Mouse (Mus musculus) R1 (cell line): ENCODE data around the gene Nf1.

Experiments
- DNase-seq: peaks from one replicate; pipeline ENCODE4 v3.0.0-alpha.2; 2018; ENCODE audit warnings: low read depth, low spot score

Nf1 gene

DNA sequence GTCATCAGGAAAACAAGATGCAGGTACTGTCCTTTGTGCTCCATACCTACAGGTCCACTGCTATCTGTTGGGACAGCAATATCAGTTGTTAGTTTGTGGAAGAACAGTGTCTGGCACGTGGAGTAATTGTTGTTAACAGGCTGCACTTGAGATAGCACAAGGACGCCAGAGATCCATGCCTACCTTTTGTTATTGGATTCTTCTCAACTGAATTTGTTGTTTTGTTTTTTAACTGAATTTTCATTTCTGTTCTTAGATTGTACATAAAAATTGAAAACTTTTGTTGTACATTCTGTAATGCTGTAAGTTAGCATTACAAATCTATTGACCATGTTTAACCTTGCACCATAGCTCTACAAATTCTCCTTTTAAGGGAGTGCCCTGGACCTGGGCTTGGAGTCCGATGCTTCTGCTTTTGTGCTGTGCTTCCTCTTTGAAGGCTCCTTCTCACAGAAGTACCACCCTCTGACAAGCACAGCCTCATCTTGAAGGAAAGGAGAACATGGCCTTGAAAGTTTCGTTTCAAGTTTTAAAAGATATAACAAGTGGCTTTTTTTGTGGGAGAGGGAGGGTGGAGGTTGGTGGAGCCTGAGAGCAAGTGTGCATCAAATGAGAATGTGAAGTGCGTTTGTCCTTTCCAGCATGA is 188.4 kb downstream of the Nf1 start:
- no peak for DNase-seq

DNA sequence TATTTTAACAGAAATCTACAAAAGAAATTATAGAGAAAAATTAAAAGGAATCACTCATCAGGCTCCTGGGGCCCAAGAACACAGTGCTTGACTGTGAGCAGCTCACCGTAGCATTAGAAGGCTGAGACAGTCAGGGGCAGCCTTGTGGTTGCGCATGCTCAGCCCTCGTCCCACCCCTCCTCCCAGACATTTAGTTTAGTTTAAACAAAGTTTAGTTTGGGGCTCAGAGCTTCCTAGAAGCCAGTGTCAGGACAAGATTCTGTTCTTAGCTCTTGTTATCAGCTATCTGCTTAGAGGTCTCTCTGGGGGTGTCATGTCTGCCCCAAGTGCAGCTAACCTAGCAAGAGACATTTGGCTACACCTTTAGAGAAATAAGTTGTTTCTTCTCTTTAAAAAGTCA is 189.1 kb downstream of the Nf1 start:
- DNase-seq, result no peak

DNA sequence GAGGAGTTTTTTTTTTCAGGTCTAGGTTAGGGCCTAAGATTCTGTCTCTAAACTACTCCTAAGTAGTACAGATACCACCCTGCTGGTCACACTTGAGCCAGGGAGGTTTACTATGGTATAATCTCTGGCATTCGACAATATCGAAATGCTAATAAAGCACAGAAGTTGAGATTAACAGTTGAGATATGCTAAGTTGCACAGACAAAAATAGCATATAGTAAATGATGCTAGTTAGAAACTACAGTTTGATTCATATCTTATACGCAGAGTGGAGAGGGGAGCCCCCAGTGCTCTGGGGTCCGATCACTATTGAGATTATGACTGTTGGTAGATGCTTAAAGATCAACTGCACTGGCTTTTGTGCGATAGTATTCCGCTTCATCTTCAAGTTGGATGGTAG is 189.7 kb downstream of the Nf1 start:
- no peak for DNase-seq

- DNase-seq, result no peak
Observed at GRCm38 (mm10) chr11:79529736-79530135, 190.2 kb downstream of the Nf1 start.

DNA sequence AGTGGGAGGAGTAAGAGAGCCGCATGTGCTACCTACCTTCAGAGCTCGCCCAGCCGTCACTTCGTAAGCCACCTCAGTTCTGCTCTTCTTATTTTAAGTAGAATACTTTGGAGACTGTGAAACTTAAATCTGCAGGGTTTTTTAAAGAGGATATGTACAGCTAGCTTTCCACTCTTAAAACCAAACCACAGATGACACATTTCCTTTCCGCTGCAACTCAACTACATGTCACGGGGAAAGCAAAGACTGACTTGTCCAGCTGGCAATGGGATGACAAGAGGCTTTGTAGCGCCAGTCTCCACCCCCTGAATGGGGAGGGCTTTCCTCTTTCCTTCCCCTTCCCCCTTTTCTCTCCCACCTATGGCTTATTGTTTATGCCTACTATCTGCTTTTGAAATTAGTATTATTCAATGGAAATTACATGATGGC is 190.9 kb downstream of the Nf1 start, which contains the start of the genes Evi2 and Evi2a:
Gene Evi2 (minus strand): TSS at position 257 of the 429 bp plus-strand sequence.
Gene Evi2a (minus strand): TSS at position 277 of the 429 bp plus-strand sequence.
- no peak for DNase-seq

DNA sequence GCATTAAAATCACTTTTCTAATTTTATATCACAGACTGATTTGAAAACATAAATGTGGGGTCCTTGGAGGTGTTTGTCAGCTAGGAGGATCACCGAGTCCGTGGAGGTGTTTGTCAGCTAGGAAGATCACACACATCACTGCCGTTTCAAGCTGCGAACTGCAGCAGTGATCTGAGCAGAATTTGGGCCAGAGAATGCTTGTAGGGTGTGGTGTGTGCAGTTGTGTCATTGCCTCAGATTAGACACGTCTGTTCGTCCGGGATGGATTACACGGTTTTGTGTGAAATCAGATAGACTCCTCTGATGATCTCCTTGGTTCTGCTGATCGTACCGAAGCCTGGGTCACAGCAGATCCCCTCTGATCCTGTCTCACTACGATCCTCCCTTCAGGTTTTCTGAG is 191.3 kb downstream of the Nf1 start:
- no peak for DNase-seq

DNA sequence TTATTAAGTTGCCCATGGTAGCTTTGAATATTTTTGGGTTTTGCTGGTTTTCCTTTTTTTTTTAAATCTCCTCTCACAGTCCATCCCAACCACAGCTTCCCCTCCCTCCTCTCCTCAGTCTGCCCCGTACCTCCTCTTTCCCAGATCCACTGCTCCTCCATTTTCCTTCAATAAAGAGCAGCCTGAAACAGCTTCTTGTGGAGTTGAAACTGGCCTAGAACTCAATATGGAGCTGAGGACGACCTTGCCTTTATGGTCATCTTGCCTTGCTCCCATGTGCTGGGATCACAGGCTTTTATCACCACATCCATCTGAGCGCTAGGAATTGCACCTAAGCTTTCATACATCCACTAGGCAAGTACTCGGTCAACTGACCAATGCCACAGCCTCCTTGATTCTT is 192.0 kb downstream of the Nf1 start:
- DNase-seq, result no peak

GRCm38 (mm10) chr11:79533311-79533710 is 193.8 kb downstream of the Nf1 start:
- no peak for DNase-seq

DNA sequence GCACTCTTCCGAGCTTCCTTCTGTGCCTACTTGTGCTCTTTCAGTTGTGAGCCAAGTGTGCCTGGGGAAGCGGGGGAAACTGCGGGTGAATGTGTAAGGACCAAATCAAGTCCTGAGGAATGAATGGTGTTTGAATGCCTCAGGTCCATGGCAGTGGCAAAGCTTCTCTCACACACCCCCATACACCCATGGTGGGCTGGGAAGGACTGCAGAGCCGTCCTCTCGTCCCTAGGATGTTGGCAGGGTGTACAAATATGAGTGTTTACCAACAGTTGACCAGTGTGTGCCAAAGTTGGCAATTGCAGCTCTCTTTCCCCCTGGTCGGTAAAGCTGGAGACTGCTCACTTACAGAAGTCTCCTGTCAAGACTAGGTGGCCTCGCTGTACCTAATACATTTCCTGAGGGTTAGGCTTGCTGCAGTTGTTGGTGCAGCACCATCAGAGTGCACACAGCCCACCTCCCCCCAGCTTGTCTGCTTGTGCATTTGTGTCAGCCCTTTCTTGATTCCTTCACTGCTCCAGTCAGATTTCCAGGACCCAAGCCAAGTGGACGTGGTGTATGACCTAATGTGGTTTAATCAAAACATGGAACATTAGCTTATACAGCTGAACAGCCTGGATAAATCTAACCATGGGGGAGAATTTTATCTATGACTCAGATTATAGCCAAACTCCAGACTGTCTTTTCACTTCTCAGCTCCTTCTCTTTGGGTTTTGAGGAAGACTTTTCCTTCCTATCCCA is 194.6 kb downstream of the Nf1 start:
- DNase-seq, result no peak

DNA sequence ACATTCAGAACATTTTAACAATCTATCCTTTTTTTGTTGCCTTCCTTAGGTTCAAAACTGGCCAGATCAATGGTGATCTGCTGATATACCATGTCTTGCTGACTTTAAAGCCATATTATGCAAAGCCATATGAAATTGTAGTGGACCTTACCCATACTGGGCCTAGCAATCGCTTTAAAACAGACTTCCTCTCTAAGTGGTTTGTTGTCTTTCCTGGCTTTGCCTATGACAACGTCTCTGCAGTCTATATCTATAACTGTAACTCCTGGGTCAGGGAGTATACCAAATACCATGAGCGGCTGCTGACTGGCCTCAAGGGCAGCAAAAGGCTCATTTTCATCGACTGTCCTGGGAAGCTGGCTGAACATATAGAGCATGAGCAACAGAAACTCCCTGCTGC is 196.1 kb downstream of the Nf1 start:
- no peak for DNase-seq

DNA sequence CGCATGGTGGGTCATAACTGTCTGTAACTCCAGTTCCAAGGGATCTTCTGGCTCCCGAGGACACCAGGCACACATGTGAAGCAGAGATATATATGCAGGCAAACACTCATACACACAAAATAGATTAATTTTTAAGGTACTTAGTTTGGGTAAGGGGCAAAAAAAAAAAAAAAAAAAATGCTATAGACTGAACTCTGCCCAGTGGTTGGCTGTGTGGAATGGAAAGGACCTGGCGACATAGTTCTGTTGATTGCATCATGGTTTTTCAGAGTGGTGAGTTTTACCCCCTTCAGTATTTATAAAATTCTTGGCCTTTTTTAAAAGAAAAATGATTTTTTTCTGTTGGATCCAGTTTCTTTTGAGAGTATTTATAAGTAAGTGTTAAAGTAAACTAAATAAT is 196.8 kb downstream of the Nf1 start:
- DNase-seq, result no peak

DNA sequence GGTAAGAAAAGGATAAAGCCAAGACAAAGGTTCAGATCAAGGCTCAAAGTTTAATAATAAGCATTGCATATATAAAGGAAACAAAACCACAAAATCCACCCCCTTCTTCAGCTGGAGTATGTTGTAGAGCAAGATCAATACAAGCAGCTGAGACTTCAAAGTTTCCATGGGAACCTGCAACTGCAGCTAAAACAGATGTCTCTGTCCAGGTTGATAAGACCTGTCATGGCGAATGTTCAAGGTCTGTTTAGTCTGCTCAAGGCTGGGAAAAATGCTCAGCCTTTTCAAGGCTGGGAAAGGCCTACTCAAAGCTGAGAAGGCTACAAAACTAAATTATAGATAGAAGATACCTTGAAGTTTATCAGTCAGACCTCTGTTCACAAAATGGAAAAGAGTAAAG is 213.1 kb downstream of the Nf1 start:
- no peak for DNase-seq

GRCm38 (mm10) chr11:79560536-79560935 is 221.0 kb downstream of the Nf1 start:
- DNase-seq, result no peak

DNA sequence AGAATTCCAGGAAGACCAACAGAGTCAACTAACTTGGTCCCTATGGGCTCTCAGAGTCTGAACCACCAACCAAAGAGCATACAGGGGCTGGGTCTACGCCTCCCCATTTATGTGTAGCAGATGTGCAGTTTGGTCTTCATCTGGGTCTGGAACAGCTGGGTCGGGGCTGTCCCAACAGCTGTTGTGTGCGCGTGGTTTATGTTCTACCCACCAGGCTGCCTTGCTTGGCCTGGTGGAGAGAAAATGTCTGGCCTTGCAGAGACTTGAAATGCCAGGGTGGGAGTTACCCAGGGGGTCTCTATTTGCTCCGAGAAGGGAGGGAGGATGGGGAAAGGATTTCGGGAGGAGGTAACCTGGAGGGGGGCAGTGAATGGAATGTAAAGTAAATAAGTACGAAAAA is 224.0 kb downstream of the Nf1 start:
- no peak for DNase-seq

DNA sequence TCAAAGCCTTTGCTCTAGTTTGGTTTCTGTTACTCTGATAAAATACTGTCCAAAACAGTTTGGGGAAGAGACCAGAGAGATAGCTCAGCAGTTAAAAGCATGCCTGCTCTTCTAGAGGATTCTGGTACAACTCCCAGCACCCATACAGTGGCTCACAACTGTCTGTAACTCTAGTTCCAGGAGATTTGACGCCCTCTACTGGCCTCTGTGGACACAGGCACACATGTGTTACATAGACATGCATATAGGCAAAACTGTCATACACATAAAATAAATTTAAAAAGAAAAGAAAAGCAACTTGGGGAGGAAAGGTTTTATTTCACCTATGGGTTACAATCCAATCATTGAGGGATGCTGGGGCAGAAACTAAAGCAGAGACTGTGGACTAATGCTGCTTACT is 227.5 kb downstream of the Nf1 start:
- peak; percentile 25 for DNase-seq

DNA sequence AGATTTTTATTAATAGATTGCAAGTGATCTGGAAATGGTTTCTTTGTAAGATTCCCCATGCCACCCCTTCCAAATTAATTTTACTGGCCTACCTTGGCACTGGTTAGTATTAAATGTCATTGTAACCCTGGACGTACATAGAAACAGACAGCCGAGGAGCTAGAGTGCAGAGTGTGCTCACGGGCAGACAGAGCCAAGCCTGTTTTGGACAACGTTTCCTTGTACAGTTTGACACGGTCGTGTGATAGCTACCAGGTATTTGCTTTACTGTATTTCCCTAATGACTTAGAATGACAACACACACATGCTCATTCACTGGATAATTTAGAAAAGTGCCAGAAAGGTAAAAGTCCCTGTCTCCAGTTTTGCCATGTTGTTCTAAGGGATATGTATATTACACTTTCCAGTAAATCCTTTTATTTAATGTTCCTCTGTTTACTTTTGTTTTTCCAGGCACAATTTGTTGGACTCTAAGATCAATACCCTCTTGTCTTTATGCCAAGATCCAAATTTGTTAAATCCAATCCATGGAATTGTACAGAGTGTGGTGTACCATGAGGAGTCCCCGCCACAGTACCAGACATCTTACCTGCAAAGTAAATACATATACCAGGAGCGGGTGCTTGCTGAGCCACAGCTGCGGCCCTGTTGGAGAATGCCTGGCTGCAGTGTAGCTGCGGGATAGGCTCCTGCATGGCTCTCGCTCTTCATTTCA is 228.9 kb downstream of the Nf1 start:
- DNase-seq, result no peak

DNA sequence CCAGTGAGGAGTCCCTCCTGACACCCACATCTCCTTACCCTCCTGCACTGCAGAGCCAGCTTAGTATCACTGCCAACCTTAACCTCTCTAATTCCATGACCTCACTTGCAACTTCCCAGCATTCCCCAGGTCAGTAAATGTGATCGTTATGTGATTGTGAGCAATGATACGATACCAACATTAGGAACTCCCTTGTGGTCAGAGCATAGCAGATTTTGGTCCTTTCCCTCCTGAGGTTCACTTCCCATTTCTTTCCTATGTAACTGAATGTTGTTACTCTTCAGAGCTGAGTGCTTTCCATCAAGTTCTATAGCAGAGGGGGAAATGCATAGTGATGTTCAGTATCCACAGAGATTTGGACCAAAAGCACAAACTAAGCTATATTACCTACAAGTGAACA is 230.8 kb downstream of the Nf1 start:
- no peak for DNase-seq

DNA sequence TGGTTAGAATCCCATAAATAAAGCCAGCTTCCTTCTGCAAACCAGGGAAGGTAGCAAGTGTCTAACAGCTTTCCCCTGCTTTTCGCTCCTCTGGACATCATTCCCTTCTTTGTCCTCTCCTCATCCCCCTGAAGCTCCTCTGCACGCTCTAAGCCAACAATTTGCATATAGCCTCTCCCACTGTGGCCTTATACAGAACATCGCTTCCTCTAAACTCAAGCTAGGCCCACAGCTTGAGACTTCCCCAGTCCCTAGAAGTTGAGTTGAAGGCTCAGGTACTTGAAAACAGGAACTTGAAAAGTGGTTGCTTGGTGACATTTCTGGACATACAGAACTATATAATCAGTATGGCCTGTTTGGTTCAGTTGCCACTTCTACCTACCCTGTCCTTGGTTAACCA is 234.3 kb downstream of the Nf1 start:
- no peak for DNase-seq

DNA sequence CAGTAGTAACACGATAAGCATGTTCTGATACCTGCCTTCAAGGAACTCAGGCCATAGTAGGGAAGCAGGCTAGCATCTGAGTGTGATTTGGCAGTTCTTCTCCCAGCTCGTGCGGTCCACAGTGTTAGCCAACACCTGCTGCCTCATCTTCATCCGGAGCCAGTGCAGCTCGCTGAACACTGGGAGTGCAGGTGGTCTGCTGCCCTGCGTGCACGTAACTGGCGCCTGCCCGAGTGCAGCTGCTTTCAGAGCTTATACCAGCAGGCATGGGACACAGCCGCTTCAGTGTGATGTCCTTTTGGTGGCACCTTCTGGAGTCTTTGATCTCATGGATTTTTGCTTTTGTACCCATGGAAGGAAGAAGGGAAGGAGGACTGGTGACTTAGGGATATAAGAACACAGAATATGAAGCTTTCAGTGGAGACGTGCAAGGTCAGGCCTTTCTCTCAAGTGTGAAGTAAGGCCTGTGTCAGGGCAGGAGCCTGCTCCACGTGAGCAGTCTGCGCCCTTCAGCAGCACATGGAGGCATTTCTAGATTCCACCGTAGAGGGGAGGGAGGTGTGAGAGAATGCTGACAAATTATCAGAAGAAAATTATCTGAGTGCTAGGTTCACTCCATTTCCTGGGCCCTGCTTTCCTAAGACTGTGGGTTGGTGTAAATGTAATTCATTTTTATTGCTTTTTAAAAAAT is 236.0 kb downstream of the Nf1 start:
- no peak for DNase-seq

GRCm38 (mm10) chr11:79577741-79578140 is 238.2 kb downstream of the Nf1 start:
- peak; percentile 83 for DNase-seq

DNA sequence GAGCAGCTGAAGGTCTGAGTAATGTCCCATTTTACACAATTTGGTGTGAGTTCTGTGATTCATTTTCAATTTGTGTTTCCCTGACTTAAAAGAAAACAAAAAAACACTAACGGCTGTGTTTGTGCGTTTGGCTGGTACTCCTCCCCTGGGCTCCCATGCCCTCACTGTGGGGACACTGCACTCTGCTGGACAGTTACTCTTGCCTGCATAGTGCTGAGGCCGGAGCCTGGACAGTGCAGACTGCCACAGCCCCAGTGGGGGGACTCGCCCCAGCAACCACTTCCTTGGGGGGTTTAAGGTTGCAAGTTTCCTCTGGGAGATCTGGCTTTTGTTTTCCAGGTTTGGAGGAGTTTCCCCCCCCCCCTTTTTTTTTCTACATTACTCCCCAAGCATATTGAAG is 241.2 kb downstream of the Nf1 start:
- no peak for DNase-seq

- DNase-seq, result no peak
Observed at GRCm38 (mm10) chr11:79581257-79581656, 241.8 kb downstream of the Nf1 start.
